Mouse (Mus musculus): Measurements from ENCODE around the gene Alppl2.

- TF ChIP-seq E2F4 (IDR thresholded peaks at IDR 0.05; ENCODE audit: insufficient read depth) = no peak
- TF ChIP-seq POLR2AphosphoS2 (IDR thresholded peaks at IDR 0.05; ENCODE audit: insufficient read length, low read depth) = no peak
- TF ChIP-seq POLR2A (IDR thresholded peaks at IDR 0.05; ENCODE audit: insufficient read length, low read depth) = no peak
- no peak for TF ChIP-seq TCF12 (IDR thresholded peaks at IDR 0.05; ENCODE audit: insufficient read depth, poor library complexity, severe bottlenecking)
- TF ChIP-seq CEBPB (IDR thresholded peaks at IDR 0.05; ENCODE audit: insufficient read depth, poor library complexity, severe bottlenecking) = no peak
- TF ChIP-seq MAX (IDR thresholded peaks at IDR 0.05; ENCODE audit: low read depth) = no peak
- no peak for TF ChIP-seq USF1 (IDR thresholded peaks at IDR 0.05; ENCODE audit: low read depth)
- TF ChIP-seq TCF3 (IDR thresholded peaks at IDR 0.05; ENCODE audit: insufficient read length, low read depth) = no peak
- TF ChIP-seq SRF (IDR thresholded peaks at IDR 0.05; ENCODE audit: control insufficient read depth, insufficient read length, low read depth) = no peak
- no peak for TF ChIP-seq MYOG (IDR thresholded peaks at IDR 0.05; ENCODE audit: control insufficient read depth in 1 of 3, insufficient read depth in 1 of 3, insufficient read length in 2 of 3, low read depth in 2 of 3)
- no peak for TF ChIP-seq MYOD1 (IDR thresholded peaks at IDR 0.05; ENCODE audit: control insufficient read depth in 1 of 3, insufficient read length in 2 of 3, low read depth in 2 of 3)
- no peak for TF ChIP-seq REST (IDR thresholded peaks at IDR 0.05; ENCODE audit: insufficient read depth, insufficient read length)
These were observed 16.0 kb downstream of the Alppl2 start for GRCm38 (mm10) chr1:87073776-87074175.
